Mouse (Mus musculus) splenic B cell, adult 2 months (primary cell): ENCODE data around the gene Scn3a.
"Not testable (repeated sequence)": the region's sequence is repeated elsewhere in the genome, so short reads cannot be mapped to it uniquely, and the experiment has no call there.

ENCODE experiments used
- DNase-seq: peaks from one replicate; pipeline ENCODE4 v3.0.0-alpha.2; 2011; ENCODE audit warnings: low read depth, low spot score
- H3K27me3 ChIP-seq: 2 replicates; pipeline ENCODE4 v1.6.1; 2012; ENCODE audit warnings: mild to moderate bottlenecking, low read length, moderate library complexity, mixed read lengths; ENCODE audit not compliant: control insufficient read depth, poor library complexity, insufficient read depth, severe bottlenecking
- H3K36me3 ChIP-seq: 2 replicates; pipeline ENCODE4 v1.6.1; 2012; ENCODE audit warnings: mild to moderate bottlenecking, low read length, moderate library complexity, mixed read lengths; ENCODE audit not compliant: control insufficient read depth, poor library complexity, insufficient read depth, severe bottlenecking

Gene Scn3a

DNA sequence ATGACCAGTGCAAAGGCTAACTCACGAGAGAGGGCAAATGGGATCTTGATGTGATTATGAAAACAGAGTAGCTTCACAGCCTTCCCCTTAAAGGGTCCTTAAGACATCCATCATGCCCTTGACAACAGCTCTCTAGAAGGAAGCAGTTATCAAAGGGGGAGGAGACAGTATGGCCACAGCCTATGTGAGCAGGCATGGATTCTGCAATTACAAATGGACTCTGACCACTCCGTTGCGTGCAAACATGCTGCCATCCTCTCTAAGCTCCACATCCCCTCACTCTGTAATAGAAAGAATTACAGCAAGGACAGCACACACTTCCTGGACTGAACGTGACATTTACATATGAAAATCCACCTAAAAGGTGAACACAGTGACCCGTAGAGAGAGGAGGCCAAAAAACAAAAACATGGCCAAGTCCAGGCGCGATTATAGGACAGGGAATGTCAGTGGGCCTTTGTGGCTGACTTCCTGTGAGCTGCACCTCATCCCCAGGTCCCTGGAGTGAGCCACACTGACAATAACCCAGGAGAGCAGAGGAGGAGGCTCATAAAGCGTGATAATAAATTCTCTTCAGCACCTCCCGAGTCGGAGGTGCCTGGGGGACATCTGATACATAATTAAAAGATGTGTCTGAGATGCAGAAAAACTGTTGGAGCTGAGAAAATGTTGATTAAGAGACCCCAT is 24.4 kb downstream of the Scn3a start:
- H3K27me3 ChIP-seq = no peaks in the 10 kb centered on the region
- H3K36me3 ChIP-seq = no peaks in the 10 kb centered on the region
- no peak for DNase-seq

- H3K36me3 ChIP-seq = no peaks in the 10 kb centered on the region
- H3K27me3 ChIP-seq = no peaks in the 10 kb centered on the region
These were observed 25.6 kb downstream of the Scn3a start for GRCm38 (mm10) chr2:65541781-65542180.

GRCm38 (mm10) chr2:65538436-65538835 is 29.0 kb downstream of the Scn3a start:
- no peak for DNase-seq
- no peaks in the 10 kb centered on the region for H3K36me3 ChIP-seq
- H3K27me3 ChIP-seq = no peaks in the 10 kb centered on the region

More at GRCm38 (mm10) chr2:65541781-65542180, 25.6 kb downstream of the Scn3a start:
- DNase-seq = no peak

DNA sequence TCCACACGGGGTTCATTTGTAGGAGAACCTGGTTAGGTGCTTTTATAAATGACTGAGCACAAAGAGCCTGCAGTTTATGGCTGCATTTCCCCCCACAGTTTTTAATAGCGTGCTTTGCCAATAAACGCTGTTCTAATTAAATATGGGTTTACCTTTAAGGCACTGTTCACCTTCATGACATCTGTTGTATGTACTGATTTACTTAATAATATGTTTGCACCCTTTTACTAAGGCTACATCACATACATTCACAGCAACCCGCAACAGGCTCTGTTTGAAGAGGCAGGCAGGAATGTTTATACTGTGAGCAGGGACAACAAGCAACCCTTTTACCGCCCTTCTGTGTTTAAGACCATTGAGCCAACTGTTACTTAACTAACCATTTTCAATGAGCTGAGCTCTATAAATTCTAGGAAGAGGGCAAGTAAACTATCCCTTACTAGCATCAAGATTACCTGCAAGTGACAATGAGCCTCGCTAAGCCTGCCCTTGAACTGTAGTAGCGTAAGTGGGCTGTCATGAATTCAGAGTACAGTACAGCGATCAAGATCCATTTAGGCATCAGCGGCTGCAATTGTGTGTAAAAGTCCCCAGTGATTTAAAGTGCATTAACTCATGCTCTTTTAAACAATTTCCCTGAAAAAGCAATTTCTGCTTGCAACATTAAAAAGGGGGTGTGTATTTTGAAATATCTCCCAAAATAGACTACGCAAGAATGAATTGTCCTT is 35.1 kb downstream of the Scn3a start:
- DNase-seq = no peak
- no peaks in the 10 kb centered on the region for H3K27me3 ChIP-seq
- H3K36me3 ChIP-seq = no peaks in the 10 kb centered on the region

GRCm38 (mm10) chr2:65529148-65529547 is 38.3 kb downstream of the Scn3a start:
- H3K36me3 ChIP-seq = no peaks in the 10 kb centered on the region
- no peaks in the 10 kb centered on the region for H3K27me3 ChIP-seq
- DNase-seq = no peak

DNA sequence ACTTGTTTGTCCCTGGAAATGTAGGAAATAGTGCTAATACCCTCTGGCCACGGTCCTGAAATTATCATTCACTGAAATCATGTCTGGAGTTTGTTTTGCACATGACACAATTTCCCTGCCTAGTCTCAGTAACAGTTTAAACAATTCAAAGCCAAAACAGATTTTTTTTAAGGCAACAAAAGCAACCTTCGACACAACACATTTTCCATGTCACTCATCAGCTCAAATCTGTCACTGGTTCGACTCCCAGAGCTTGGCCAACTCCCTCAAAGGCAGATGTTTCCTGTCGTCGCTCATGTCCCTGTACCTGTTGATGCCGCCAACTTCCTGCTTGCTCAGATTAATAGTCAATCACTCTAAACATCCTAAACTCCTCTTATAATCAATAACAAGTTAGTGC is 50.7 kb downstream of the Scn3a start:
- DNase-seq = no peak
- no peaks in the 10 kb centered on the region for H3K36me3 ChIP-seq
- no peaks in the 10 kb centered on the region for H3K27me3 ChIP-seq

GRCm38 (mm10) chr2:65508217-65508616 is 59.2 kb downstream of the Scn3a start:
- Histone ChIP-seq H3K36me3 (no peaks in the 10 kb centered on the region), H3K27me3 (no peaks in the 10 kb centered on the region)
- no peak for DNase-seq

- Histone ChIP-seq H3K36me3 (no peaks in the 10 kb centered on the region), H3K27me3 (no peaks in the 10 kb centered on the region)
- no peak for DNase-seq
These were observed 77.0 kb downstream of the Scn3a start for GRCm38 (mm10) chr2:65490450-65490849.

DNA sequence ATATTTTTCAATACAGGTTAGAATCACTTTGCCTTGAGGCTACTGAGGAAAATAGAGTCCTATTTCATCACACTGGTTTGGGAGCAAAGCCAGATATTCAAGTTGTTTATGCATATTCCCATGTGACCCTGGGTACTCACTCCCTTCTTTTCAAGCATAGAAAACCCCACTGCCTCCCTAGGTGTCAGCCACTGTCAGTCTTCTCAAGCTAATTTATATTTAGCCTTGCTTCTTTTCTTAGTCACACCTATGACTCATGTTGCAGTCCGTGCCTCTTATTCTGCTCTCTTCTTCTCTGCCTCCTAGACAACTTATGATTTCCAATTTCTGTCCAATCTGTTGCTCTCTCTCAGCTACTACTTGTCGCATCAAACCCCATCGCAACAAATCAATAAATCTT is 84.0 kb downstream of the Scn3a start:
- no peaks in the 10 kb centered on the region for H3K36me3 ChIP-seq
- no peak for DNase-seq

GRCm38 (mm10) chr2:65481007-65481672 is 86.3 kb downstream of the Scn3a start:
- no peaks in the 10 kb centered on the region for H3K27me3 ChIP-seq
- DNase-seq = no peak

More for the DNA sequence above, 84.0 kb downstream of the Scn3a start:
- no peaks in the 10 kb centered on the region for H3K27me3 ChIP-seq

GRCm38 (mm10) chr2:65471311-65471882 is 96.0 kb downstream of the Scn3a start:
- no peak for DNase-seq
- no peaks in the 10 kb centered on the region for H3K27me3 ChIP-seq
- H3K36me3 ChIP-seq = no peaks in the 10 kb centered on the region

More at GRCm38 (mm10) chr2:65481007-65481672, 86.3 kb downstream of the Scn3a start:
- H3K36me3 ChIP-seq = no peaks in the 10 kb centered on the region

DNA sequence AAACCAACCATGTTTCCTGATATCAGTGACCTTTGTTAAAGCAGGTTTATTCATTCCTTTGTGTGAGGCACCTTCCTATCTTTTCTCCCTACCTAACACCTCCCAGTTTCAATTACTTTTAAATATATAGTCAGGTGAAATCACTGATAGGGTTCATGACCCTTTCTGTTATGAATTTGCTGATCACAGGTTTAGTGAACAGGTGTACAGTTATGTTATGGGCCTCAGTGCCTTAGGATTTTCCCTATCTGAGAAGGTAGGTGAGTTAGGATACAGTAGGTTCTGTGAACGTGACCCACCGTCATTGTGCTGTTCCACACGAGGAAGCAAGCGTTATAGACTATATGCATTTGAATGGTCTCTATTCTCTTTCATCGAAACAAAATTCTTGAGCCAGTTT is 101.7 kb downstream of the Scn3a start:
- no peaks in the 10 kb centered on the region for H3K36me3 ChIP-seq
- DNase-seq = no peak
- H3K27me3 ChIP-seq = no peaks in the 10 kb centered on the region

DNA sequence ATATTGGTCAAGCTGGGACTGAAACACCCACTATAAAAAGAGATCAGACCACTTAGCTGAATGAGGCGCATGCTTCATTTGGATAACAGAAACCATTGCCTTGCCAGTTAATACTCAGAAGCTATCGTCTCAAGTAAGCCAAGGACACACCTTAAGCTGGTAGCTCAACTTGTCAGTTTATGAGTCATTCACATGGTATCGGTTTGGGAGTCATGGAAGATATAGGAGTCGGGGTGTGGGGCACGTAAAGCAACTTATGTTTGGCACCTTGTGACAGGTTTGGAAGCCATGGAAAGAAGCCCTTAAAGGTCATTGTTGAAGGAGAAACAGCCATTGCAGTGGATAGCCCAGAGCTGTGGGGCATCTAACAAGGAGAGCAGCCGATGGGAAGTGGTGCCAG is 113.7 kb downstream of the Scn3a start:
- no peak for DNase-seq
- Histone ChIP-seq H3K27me3 (no peaks in the 10 kb centered on the region), H3K36me3 (no peaks in the 10 kb centered on the region)

GRCm38 (mm10) chr2:65451401-65452078 is 115.9 kb downstream of the Scn3a start:
- H3K27me3 ChIP-seq, H3K36me3 ChIP-seq, DNase-seq: not testable (repeated sequence)
